Mouse (Mus musculus) megakaryocyte, embryonic 14.5 days (primary cell): ENCODE measurements around the gene Lima1. TPM values are rescaled to one million over a fixed set of nuclear protein-coding genes. Genes with fewer than 3 reads are reported as not detected.

ENCODE experiments used
- H3K27me3 ChIP-seq: replicated peaks from 2 replicates; pipeline ENCODE3; 2012; ENCODE audit warnings: inconsistent platforms
- H3K36me3 ChIP-seq: replicated peaks from 2 replicates; pipeline ENCODE3; 2012; ENCODE audit warnings: low read length, inconsistent platforms, mixed read lengths
- H3K4me1 ChIP-seq: 2 replicates; pipeline ENCODE4 v1.6.1; 2012; ENCODE audit warnings: inconsistent platforms
- H3K4me3 ChIP-seq: replicated peaks from 2 replicates; pipeline ENCODE3; 2012; ENCODE audit warnings: moderate library complexity, mild to moderate bottlenecking, inconsistent platforms
- H3K9me3 ChIP-seq: 2 replicates; pipeline ENCODE4 v1.6.1; 2012; ENCODE audit warnings: inconsistent platforms
- FLI1 ChIP-seq: IDR thresholded peaks from 2 replicates; pipeline ENCODE4 v1.6.1; 2012; ENCODE audit warnings: low read length, inconsistent platforms, mixed read lengths
- GATA1 ChIP-seq: IDR thresholded peaks from 3 replicates; pipeline ENCODE4 v1.6.1; 2012; ENCODE audit warnings: mixed read lengths, low read length, inconsistent platforms, borderline replicate concordance
- polyA plus RNA-seq: library from polyadenylated mRNA; stranded (reverse); fragments of >175 nt; gene quantifications from 2 replicates; pipeline ENCODE4 v1.2.3, GENCODE M21; 2012; ENCODE audit warnings: low replicate concordance; ENCODE audit not compliant: insufficient read depth

The Lima1 gene
- polyA plus RNA-seq, 1 experiment = 0.75 TPM

- Histone ChIP-seq H3K9me3 (peaks cover 13% of the 10 kb centered on the region), H3K36me3 (no peaks in the 10 kb centered on the region), H3K4me1 (peaks cover 4% of the 10 kb centered on the region; the same call in 1 of the 2 replicates), H3K4me3 (no peak overlapping the region), H3K27me3 (peaks cover 64% of the 10 kb centered on the region)
- TF ChIP-seq FLI1 (no peak), GATA1 (no peak)
These were observed 7.6 kb downstream of the Lima1 start for GRCm38 (mm10) chr15:99867654-99868053.

- Histone ChIP-seq H3K4me1 (peaks cover 4% of the 10 kb centered on the region; the same call in 1 of the 2 replicates), H3K4me3 (no peak overlapping the region), H3K27me3 (peaks cover 66% of the 10 kb centered on the region), H3K36me3 (no peaks in the 10 kb centered on the region), H3K9me3 (peaks cover 13% of the 10 kb centered on the region)
- TF ChIP-seq GATA1 = no peak
- TF ChIP-seq FLI1 = no peak
These were observed 8.6 kb downstream of the Lima1 start for GRCm38 (mm10) chr15:99866450-99867221.

GRCm38 (mm10) chr15:99865942-99866341 lies 9.3 kb downstream of the Lima1 start:
- H3K4me3 ChIP-seq = no peak overlapping the region
- peaks cover 68% of the 10 kb centered on the region for H3K27me3 ChIP-seq
- peaks cover 4% of the 10 kb centered on the region; the same call in 1 of the 2 replicates for H3K4me1 ChIP-seq
- no peaks in the 10 kb centered on the region for H3K36me3 ChIP-seq
- TF ChIP-seq FLI1 (no peak), GATA1 (no peak)
- peaks cover 13% of the 10 kb centered on the region for H3K9me3 ChIP-seq

GRCm38 (mm10) chr15:99865494-99865941 lies 9.7 kb downstream of the Lima1 start:
- peaks cover 4% of the 10 kb centered on the region; the same call in 1 of the 2 replicates for H3K4me1 ChIP-seq
- H3K4me3 ChIP-seq = no peak overlapping the region
- H3K36me3 ChIP-seq = no peaks in the 10 kb centered on the region
- TF ChIP-seq FLI1 = no peak
- TF ChIP-seq GATA1 = no peak
- peaks cover 68% of the 10 kb centered on the region for H3K27me3 ChIP-seq
- peaks cover 13% of the 10 kb centered on the region for H3K9me3 ChIP-seq

GRCm38 (mm10) chr15:99865046-99865445 lies 10.2 kb downstream of the Lima1 start:
- Histone ChIP-seq H3K36me3 (no peaks in the 10 kb centered on the region), H3K27me3 (peaks cover 70% of the 10 kb centered on the region), H3K9me3 (peaks cover 13% of the 10 kb centered on the region), H3K4me3 (no peak overlapping the region), H3K4me1 (peaks cover 4% of the 10 kb centered on the region; the same call in 1 of the 2 replicates)
- TF ChIP-seq GATA1 (no peak), FLI1 (no peak)

GRCm38 (mm10) chr15:99863786-99864185 lies 11.5 kb downstream of the Lima1 start:
- Histone ChIP-seq H3K4me1 (peaks cover 4% of the 10 kb centered on the region; the same call in 1 of the 2 replicates), H3K9me3 (peaks cover 13% of the 10 kb centered on the region), H3K36me3 (no peaks in the 10 kb centered on the region), H3K27me3 (peaks cover 70% of the 10 kb centered on the region), H3K4me3 (no peak overlapping the region)
- TF ChIP-seq FLI1 = no peak
- no peak for TF ChIP-seq GATA1

- H3K4me1 ChIP-seq = peaks cover 4% of the 10 kb centered on the region; the same call in 1 of the 2 replicates
- TF ChIP-seq FLI1 (no peak), GATA1 (no peak)
- H3K4me3 ChIP-seq = no peak overlapping the region
- peaks cover 13% of the 10 kb centered on the region for H3K9me3 ChIP-seq
- H3K27me3 ChIP-seq = peaks cover 66% of the 10 kb centered on the region
- no peaks in the 10 kb centered on the region for H3K36me3 ChIP-seq
These were observed 11.9 kb downstream of the Lima1 start for GRCm38 (mm10) chr15:99863358-99863757.

- Histone ChIP-seq H3K4me3 (no peak overlapping the region), H3K9me3 (peaks cover 13% of the 10 kb centered on the region), H3K4me1 (peaks cover 4% of the 10 kb centered on the region; the same call in 1 of the 2 replicates), H3K27me3 (peaks cover 62% of the 10 kb centered on the region), H3K36me3 (no peaks in the 10 kb centered on the region)
- TF ChIP-seq FLI1 = no peak
- no peak for TF ChIP-seq GATA1
These were observed 12.8 kb downstream of the Lima1 start for GRCm38 (mm10) chr15:99862473-99862872.

GRCm38 (mm10) chr15:99861955-99862354 lies 13.3 kb downstream of the Lima1 start:
- Histone ChIP-seq H3K4me3 (no peak overlapping the region), H3K9me3 (peaks cover 13% of the 10 kb centered on the region)
- TF ChIP-seq GATA1 = no peak
- no peak for TF ChIP-seq FLI1

GRCm38 (mm10) chr15:99861536-99861935 lies 13.7 kb downstream of the Lima1 start:
- Histone ChIP-seq H3K4me1 (peaks cover 3% of the 10 kb centered on the region; the same call in 1 of the 2 replicates), H3K36me3 (no peaks in the 10 kb centered on the region), H3K27me3 (peaks cover 54% of the 10 kb centered on the region), H3K4me3 (no peak overlapping the region), H3K9me3 (peaks cover 13% of the 10 kb centered on the region)
- TF ChIP-seq FLI1 (no peak), GATA1 (no peak)

More at GRCm38 (mm10) chr15:99861955-99862354, 13.3 kb downstream of the Lima1 start:
- peaks cover 4% of the 10 kb centered on the region; the same call in 1 of the 2 replicates for H3K4me1 ChIP-seq
- peaks cover 58% of the 10 kb centered on the region for H3K27me3 ChIP-seq
- H3K36me3 ChIP-seq = no peaks in the 10 kb centered on the region
